Mouse (Mus musculus) regulatory T cell (primary cell): ENCODE results near the gene Prpf18.
"Not testable (repeated sequence)": the region's sequence is repeated elsewhere in the genome, so short reads cannot be mapped to it uniquely, and the experiment has no call there.

Experiments used
- in situ Hi-C: fragments of 300-600 bp; cut with MboI, MseI; formaldehyde crosslinking; loops from one replicate; pipeline ENCODE4 v1.15.1; 2025; ENCODE audit warnings: high pct_unique_total_duplicates

The Prpf18 gene

DNA sequence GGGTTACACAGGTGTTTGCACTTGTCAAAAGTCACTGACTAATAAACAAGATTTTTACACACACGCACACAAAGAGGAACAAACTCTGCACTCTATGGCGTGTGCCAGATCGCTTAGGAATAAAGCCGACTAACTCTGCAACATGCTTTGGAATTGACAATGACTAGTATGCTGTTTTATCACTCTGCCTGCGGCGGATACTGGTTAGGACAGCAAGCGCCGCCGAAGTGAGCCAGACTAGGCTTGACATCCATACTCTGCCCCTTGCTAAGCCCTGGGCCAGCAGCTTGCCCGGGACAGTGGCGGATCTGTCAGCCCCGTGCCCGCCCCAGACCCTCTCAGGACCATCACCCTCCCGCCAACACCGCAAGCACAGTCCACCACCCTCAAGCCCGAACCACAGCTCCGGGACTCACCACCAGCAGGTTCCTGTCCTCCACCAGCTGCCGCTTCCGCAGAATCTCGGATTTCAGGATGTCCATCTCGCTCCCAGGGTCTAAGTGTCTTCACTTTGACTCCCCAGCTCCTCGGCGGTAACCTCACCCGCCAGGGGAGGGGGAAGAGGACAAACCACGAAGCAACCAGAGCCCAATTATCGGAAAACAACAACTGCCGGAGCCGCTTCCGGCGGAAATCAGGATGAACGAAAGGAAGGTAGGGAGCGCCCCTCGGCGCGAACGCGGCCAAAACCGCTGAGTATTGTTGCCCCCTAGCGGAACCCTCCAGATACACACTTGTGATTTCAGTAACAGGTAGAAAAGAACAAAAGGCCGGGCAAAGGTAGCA lies at the start of gene Prpf18:
Prpf18 (minus strand) TSS at position 614 of the 786 bp plus-strand sequence.
- in situ Hi-C loops: loop anchor here (10.0 kb wide), 1 partner anchor 223 kb away; no protein-coding TSS in a partner anchor

DNA sequence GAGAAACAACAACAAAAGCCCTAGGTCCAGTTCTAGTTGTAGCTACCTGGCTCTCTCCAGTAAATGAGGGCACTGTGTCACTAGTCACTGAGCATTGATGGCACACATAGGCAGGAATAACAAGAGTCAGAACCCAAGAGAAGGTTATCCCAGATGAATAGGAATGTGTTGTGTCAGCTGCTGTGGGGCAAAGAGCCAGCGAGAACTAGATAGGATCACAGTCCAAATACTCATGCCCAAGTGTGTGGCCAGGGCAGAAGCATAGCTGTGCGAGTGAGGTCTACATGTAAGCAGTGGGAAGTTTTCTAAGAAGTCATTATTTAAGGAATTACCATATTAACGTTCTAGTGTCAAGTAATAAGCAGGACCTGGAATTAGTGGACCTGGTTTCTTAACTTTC lies 28.0 kb upstream of the Prpf18 start:
- in situ Hi-C loops: no loop called here

DNA sequence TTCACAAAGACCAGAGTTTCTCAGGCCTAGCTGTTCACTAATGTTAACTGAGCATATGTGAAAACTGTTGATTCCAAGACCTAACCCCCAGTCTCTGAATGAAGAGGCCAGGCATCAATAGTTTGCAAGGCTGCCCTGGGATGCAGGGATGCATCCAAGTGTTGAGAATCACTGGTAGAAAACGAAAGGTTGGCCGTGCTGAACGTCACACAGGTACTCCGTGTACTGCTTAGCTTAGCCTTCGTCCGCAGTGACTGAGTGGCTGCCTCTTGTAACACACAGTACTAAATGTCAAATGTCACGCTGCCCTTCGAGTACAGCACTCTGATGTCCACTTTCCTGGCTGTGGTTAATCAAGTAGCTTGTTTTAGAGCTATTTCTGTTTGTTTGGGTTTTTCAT lies 19.7 kb upstream of the Prpf18 start:
- in situ Hi-C loops: no loop called here

DNA sequence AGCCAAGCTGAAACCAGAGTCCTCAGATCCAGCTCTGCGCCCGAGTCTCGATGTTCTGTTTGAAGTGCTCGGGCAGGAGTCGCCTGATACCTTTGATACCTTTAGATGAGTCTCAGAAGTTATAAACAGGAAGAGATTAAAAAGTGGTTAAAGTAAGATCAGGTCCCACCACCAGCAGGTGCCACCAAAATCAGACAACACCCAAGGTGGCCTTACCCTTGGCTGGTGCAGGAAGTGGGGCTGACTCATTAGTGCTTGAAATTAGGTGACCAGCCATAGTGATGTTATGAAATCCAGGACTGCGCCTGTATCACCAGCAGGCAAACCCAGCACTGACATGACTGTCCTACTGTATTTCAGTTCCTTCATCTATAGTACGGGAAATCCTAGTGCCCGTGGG lies 17.8 kb upstream of the Prpf18 start:
- in situ Hi-C loops: no loop called here

DNA sequence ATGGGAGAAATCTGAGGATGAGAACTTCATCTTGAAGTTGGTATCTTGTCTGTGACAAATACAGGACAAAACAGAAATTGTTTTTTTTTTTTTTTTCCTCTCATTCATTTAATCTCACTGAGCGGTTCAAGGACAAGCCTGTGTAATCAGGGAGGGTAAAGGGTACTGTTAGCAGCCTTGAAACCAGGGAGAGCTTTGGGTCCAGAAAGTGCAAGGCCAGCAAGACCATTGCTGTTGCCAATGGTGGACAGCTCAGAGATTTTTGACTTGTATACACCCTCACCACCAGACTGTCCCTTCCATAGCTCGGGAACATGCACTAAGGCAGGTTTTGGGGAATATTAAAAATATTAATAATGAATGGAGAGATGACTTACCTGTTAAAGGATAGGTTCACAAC lies 16.7 kb upstream of the Prpf18 start:
- in situ Hi-C loops: no loop called here

DNA sequence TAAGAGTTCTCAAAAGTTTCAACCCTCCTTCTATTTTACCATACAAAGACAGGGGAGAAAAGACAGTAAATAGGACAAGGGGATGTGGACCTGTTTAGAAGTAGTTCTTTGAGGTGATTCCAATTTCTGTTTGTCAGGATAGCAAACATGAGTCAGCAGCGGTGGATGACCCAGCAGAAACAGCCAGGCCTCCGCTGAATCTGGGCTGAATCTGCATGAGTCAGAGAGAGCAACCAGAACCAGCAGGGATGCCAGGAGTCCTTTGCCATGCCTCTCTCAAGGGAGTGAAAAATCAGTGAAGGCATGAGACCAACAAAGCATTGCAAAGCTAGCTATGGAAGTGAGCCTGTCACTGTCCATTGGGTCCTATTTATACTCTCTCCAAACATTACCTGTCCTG lies 8.8 kb upstream of the Prpf18 start:
- in situ Hi-C loops: no loop called here

DNA sequence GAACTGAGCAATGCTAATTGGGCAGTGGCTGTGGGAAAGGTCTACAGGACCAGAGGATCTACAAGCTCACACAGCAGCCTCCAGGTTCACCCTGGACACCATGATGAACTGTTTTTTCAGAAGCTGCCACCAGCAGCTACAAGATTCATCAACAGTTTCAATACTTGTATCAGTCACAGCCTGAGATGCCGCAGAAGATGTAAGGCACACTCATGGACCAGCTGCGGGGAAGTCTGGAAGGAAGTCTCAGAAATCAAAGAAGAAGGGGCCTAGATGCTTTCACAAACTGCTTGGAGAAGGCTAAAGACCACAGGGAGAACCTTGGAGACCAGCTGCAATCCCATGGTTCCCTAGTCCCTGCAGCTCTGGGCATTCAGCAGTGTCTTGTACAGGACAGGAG lies 2.3 kb downstream of the Prpf18 start:
- in situ Hi-C loops: loop anchor here (10.0 kb wide), 1 partner anchor 225 kb away; no protein-coding TSS in a partner anchor

DNA sequence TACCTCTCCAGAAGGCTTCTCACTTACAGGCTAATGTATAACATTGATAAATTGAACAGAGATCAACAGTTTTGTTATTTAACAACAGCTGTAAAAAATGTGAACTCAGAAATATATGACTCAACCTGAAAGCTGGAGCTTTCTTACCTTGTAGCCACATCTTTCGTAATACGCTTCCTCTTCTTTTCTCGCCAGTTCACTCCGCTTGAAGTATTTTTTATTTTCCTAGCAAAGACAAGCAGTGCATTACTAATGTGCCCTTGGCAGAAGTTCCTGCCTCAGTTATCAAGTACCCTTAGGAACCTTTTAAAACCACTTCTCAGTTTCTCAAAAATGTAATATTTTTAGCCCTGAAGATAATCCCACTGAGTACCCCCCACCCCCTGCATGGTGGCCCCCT lies 3.8 kb downstream of the Prpf18 start:
- in situ Hi-C loops: no loop called here

DNA sequence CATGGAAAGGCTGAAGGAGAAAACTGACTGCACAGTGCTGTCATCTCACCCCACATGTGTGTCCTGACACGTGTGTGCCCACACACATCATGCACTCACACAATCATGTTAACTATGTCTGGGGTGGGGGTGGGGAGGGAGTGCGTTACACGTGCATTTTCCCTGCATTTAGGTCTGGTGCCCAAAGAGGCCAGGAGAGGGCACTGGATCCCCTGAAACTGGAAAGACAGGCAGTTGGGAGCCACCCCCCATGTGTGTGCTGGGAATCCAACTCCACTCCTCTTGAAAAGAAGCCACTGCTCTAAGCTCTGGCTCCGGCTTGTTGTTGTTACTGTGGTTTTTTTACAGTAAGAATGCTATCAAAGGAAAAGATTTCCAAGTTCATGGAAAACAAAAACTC lies 6.8 kb downstream of the Prpf18 start:
- in situ Hi-C loops: no loop called here

DNA sequence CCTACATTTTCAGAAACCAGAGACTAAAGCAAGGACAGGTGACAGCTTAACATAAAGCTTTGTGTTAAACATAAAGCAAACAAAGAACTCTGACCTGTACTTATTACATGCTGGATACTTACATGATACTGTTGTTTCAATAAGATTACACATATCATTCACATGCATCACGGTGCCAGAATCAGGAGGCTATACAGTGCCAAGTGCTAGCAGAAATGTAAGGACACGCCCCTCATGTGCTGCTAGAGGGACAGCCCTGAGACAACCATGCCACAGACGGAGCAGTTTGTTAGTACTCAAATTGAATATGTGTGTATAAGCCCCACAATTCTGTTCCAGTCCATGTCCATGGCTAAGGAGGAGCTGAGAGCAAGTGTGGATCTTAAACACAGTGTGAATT lies 13.7 kb downstream of the Prpf18 start:
- in situ Hi-C loops: no loop called here

DNA sequence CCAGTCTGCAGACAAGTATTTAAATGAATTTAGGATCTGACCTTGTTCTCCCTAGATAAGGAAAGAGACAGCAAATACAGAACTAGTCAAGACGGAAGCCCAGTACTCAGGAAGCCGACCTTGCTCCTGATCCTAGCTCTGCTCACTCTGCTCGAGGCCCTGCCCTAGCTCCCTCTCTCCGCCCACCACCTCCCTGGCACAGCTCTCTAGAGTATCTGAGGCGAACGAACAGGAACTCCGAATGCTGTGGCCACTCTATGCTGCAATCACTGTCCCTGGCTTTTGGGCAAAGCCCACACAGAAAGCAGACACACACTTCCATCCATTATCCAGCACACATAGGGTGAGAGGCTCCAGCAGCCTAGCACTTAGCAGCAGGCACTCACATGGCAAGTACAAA lies 15.3 kb downstream of the Prpf18 start:
- in situ Hi-C loops: no loop called here

DNA sequence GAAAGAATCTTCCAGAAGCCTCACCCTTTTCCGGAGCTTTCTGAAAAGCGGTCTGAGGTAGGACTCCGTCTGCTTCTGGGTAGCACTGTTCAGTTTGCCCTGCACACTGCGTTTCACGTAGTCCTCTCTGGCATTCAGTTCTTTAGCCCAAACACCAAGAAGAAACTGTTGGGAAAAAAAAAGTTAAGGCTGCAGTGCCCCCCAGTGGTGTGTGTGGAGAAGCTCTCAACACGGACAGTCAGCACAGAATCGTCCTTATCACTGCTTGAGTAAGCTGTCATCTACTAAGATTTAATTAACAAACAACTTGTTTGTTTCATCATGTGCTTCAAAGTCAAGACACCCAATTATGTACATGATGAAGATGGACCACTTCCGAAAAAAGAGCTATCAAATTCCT lies 16.1 kb downstream of the Prpf18 start:
- in situ Hi-C loops: no loop called here

DNA sequence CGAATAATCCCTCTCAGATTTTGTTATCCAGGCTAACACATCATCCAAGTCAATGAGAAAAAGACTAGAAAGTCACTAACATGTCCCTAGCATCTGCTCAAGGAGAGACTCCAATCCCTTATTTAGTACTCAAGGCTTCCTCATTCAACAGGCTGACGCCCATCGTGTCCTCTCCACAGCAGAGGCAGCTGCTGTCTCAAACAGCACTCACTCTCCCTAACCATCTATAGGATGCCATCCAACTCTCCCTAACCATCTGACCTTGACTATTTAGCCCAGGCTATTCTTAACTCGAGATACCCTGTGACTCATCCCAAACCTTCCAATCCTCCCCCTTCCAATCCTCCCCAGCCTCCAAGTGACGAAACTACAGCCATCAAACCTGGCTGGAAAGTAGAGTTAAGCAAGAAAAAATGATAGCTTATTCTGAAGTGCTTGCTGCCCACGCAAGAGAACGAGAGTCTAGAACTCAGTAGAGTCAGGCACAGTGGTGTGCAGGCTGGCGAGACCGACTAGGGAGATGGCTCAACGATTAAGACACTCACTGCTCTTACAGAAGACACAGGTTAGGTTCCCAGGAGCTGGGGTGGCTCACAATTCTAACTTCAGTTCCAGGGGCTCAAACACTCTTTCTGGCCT lies 21.6 kb downstream of the Prpf18 start:
- in situ Hi-C loops: no loop called here

DNA sequence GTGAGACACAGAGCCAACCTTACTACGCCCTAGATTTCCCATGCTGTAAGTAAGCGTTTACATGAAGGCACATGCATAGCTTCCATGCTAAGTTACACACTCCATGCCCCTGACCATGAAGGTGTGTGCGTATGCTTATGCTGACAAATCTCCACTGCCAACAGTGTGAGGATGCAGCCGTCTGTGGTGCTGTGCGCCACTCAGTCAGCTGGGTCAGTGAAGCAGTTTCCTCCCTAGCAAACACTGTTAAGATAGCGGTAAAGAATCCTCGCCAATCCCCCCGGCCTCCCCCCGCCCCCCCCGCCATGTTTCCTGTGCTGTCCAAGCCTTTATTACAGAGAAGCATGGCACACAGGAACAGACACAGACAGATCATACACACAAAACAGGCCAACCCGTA lies 22.4 kb downstream of the Prpf18 start:
- in situ Hi-C loops: loop anchor here (10.0 kb wide), 1 partner anchor 245 kb away; no protein-coding TSS in a partner anchor

DNA sequence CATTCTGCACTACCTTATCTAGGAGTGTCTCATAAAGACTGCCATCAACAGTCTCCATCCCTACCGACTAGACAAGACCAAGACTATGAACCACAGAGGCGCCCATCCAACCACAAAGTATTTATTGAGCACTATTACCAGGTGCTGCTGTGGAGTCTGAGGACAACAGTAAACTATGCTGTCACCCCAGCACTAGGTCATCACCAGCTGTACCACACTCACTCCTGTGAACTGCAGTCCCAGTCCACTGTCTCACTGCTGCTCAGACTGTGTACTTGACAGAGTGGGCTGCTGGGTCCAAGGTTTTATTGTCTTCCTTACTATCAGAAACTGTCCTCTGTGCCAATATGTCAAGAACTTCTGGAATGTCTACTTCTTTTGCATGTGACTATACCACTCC lies 23.0 kb downstream of the Prpf18 start:
- in situ Hi-C loops: loop anchor here (10.0 kb wide), 1 partner anchor 246 kb away; no protein-coding TSS in a partner anchor

DNA sequence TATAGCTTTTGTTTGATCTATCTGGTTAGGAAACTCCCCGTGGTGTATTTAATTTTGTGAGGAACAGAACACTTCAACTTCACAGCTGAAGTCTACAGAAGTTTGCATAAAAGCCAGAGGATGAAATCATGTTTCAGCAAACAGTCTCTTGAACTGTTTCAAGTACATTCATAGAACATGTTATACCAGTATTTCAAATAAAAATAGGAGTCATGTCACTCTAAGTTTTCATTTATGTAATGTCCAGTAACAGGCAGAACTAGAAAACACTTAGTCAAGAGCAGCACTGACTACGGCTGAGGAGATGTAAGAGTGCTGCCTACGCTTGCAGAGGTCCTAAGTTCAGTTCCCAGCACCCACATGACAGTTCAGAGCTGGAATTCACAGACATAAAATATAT lies 25.0 kb downstream of the Prpf18 start:
- in situ Hi-C loops: loop anchor here (10.0 kb wide), 1 partner anchor 248 kb away; no protein-coding TSS in a partner anchor

DNA sequence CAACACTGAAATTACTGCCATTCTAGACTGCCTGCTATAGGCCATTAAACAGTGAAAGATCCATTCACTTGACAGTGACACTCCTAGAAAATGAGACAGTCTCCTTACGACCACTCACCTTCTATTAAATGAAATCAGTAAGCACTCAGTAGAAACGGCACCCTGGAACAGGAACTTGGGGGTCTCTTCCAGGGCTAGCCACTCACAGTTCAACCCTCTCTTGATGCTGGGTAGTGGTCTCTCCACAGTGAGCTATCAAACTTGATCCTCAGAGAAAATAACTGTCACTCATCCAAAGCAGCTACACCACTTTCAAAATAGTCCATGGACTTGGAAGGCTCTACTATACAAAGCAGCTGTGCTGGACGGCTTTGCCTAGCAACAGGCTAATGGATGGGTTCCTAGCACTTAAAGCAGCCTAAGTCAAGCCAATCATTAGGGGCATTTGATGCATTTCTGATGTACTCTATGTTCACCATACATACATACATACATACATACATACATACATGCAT lies 30.4 kb downstream of the Prpf18 start:
- in situ Hi-C loops: loop anchor here (10.0 kb wide), 1 partner anchor 253 kb away; no protein-coding TSS in a partner anchor

DNA sequence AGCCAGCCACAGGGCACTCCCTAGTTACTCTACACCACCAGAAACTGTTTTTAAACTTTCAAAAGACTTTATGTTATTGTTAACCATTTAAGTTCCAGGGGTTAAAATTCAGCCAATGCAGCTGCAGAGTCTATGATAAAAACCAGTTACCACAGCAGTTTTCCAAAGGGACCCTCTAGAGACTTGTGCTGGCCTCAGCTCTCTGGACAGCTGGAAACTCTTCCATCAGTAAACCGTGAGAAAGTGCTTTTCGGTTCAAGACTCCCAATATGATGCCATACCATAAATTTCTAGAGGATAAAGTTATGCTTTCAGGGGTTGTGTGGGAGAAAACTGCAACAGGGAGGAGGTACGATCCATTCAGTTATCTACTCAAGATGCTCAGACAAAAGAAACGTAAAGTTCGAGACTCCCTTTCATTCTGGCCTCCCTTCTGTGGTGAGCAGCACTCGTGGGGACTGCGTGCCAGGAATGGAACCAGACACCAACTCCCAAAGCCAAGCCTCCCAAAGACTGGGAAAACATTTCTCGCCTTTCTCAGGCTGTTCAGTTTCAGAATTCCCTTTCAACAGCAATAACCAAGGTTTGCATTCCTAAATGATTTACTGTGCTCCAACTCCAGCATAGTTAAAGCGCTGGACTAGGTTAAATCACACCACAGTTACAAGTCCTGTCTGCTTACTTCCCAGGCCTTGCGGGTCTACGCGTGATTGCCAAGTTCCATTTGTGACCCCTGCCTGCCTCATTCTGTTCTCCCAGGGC lies 31.1 kb downstream of the Prpf18 start:
- in situ Hi-C loops: loop anchor here (10.0 kb wide), 1 partner anchor 254 kb away; no protein-coding TSS in a partner anchor

DNA sequence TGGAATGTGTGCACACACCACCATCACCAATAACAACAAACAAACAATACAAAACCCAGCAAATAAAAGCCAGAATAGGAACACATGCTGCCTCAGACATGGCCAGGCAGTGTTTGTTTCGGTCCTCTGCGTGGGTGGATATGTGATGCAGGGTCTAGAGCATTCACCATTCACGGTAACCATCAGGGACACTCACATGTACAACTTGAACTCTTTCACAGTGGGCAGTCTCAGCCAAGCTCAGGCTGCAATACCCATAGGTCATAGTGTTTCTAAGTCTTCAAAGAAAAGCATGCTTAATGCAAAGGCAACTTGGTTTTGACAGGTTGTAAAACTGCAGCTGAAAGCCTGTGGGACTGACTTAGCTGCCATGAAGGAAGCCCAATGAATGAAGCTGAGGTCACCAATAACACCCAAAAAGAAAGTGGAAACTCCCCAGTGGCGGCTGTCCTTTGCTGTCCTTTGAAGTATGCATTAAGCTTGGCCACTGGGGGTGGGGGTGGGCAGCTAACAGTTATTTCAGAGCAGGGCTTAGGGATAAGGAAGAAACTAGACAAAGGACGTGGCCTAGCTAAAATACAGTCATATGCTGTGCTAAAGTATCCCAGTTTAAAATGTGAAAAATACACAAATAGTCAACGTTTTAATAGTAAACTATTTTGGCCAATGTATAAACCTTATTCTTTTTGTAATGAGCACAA lies 31.9 kb downstream of the Prpf18 start:
- in situ Hi-C loops: loop anchor here (10.0 kb wide), 1 partner anchor 255 kb away; no protein-coding TSS in a partner anchor

DNA sequence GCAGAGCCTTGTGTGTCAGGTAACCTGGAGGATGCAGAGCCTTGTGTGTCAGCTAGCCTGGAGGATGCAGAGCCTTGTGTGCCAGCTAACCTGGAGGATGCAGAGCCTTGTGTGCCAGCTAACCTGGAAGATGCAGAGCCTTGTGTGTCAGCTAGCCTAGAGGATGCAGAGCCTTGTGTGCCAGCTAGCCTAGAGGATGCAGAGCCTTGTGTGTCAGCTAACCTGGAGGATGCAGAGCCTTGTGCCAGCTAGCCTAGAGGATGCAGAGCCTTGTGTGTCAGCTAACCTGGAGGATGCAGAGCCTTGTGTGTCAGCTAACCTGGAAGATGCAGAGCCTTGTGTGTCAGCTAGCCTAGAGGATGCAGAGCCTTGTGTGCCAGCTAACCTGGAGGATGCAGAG lies 32.8 kb downstream of the Prpf18 start:
- in situ Hi-C loops: not testable (repeated sequence)

DNA sequence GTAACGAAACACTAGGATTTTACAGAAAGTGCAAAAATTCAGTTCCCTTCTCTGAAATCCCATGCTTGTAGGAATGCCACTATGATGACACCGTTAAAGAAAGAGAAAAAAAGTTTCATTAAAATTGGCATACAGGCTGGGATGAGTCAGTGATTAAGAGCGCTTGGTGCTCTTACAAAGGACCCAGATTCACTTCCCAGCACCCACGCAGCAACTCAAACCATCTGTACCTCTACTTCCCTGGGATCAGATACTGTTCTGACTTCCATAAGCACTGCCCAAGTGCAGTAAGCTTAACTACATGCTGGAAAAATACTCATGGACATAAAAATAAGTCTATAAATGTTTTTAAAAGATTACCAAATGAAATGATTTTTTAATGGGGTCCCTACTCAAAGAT lies 34.9 kb downstream of the Prpf18 start:
- in situ Hi-C loops: no loop called here
